Mouse (Mus musculus): ENCODE measurements around the gene Gm12248.

Gene Gm12248

DNA sequence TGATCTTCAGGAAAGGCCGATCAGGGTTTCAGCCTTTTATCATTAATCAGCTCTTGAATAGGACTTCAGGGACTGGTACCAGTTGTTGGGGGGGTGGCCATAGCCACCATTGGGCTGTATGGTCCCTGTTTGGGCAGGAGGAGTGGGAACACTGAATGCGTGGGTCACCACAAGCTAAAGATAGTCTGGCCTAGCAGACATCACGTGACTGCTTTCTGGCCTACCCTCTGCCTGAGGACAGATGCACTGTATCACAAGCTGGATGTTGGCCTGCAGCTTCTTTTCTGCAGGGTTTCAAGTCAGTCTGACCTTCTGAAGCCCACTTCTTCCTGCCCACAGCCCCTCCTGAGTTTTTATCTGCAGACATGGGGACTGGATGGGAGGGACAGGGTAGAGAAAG is 59.3 kb downstream of the Gm12248 start:
- no peak for DNase-seq (ENCODE audit: low spot score in 2 of 2)

DNA sequence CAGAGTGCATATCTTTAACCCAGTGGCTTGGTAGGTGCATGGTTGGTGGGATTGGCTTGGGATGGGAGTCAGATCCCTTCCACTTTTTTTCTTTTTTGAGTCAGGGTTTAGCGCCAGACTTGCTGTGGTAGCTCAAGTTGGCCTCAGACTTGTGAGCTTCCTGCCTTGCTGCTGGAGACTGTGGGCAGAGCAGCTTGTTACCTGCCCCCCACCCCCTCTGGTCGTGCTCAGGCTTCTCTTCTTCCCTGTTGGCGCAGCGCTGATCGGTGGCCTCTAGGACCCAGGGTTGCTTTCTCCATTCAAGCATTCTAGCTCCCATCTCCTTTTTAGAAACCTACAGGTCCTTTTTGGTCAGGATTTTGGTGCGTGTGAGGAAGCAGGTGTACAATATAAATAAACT is 61.8 kb downstream of the Gm12248 start:
- DNase-seq (ENCODE audit: low spot score in 2 of 2) = no peak

DNA sequence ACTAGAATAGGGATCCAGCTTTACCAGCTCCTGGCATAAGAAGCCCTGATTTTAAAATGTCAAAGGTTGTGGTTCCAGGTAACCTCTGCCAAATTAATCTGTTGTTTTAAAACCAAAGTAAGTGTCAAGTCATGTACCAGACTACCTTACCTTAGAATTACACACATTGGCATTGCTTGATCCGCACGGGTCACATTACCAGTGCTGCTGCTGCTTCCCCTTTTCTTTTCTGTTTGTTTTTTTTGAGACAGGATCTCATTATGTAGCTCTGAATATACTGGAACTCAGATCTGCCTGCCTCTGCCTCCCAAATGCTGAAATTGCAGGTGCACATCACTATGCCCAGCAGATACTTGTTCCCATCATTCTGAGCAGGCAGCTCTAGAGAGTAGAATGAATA is 63.1 kb downstream of the Gm12248 start:
- no peak for DNase-seq (ENCODE audit: low spot score in 2 of 2)

DNA sequence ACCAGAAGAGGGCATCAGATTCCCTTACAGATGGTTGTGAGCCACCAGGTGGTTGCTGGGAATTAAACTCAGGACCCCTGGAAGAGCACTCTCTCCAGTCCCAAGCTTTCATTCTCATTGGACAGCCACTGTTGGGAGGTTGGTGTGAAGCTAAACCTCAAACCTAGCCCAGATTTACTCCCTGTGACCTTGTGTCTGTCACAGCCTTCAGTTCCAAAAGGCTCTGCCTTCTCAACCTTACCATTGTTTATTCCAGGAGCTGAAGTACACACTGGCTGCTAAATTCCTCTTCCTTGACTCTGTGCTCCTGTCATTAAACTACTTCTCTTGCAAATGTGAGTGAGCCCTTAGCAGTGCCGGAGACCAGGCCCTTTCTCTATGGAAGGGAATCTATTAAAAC is 64.0 kb downstream of the Gm12248 start:
- no peak for DNase-seq (ENCODE audit: low spot score in 2 of 2)

DNA sequence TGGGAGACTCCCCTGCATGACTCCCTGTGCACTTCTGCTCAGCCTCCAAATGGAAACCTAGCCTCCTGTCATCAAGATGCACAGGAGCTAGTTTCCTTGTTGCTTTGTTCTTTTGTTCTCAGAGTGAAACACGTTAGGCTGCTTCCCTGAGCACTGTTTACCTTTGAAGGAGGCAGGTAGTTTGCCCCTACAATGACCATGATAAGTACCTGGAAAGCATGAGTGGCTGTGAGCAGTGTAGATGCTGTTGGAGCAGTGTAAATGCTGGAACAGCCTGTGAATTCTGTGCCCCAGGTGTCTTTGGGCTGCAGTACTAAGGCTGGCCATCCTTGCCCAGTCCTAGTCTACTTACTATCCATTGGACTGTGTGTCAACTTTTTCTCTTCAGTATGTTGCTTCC is 66.1 kb downstream of the Gm12248 start:
- DNase-seq (ENCODE audit: low spot score in 2 of 2) = no peak

DNA sequence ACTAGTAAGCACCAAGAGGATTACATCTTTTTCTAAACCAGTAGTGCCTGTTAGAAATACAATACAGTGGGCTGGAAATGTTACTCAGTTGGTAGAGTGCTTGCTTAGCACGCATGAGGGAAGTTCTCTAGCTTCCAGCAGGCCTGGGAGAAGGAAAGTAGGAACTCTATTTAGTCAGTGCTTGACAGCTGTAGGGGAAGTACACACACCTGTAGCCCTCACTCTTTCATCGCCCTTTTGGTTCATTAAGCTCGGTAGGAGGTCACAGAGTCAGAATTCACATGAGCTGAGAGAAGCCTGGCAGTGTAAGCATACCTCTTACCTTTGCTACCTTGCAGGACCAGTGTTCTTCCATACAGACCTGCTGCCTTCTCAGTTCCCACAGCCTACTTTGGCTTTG is 66.6 kb downstream of the Gm12248 start:
- DNase-seq (ENCODE audit: low spot score in 2 of 2) = no peak

DNA sequence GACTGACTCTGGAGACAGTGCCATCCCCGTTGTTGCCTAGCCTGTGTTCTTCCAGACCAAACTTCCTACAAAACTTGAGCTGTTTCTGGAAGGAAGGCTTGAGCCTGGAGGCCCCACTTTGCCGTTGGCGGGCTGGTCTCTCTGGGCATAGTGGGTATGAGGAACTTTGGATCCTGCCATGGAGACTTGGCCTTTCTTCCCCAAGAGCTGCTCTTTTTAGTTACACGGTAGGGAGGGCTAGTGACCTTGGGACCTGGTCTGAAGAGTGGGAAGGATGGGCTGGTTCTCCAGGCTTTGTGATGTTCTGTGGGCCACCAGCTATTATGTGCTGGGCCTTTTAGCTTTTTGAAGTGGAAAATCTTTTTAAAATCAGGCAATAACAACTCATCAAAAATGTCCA is 67.1 kb downstream of the Gm12248 start:
- no peak for DNase-seq (ENCODE audit: low spot score in 2 of 2)

DNA sequence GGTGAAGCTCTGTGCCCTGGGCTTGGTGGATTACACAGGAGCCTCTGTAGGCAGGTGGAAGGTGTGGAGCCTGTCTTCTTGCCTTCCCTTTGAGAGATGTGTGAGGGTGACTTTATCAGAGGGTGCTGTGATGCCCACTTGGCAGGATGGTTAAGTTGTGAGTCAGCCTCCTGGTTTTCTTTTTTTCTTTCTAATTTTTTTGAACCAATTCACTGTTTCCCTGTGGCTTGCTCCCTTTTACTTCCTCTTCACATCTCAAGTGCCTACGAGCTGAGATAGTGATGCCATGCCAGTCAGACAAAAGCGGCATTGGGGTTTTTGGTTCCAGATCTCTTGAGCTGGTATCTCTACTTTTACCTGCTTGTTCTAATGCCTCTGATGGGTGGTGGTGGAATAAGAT is 68.3 kb downstream of the Gm12248 start:
- no peak for DNase-seq (ENCODE audit: low spot score in 2 of 2)

DNA sequence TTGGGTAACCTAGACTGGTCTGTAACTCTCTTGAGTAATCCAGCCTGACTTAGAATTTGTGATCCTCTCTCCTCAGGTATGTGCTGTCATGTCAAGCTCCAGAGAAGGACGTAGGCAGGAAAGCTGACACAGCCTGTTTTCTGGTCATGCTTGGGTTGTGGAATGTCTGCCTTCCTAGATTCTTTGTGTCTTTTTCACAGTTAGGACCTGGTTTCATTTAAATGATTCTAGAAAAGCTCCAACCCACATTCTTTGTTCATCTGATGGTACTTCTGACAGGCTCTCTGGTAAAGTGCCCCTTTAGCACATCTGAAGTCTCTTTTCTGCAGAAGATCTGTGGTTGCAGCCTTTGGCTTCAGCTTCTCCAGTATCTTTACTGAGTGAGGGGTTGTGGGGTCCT is 68.7 kb downstream of the Gm12248 start:
- DNase-seq (ENCODE audit: low spot score in 2 of 2) = no peak

DNA sequence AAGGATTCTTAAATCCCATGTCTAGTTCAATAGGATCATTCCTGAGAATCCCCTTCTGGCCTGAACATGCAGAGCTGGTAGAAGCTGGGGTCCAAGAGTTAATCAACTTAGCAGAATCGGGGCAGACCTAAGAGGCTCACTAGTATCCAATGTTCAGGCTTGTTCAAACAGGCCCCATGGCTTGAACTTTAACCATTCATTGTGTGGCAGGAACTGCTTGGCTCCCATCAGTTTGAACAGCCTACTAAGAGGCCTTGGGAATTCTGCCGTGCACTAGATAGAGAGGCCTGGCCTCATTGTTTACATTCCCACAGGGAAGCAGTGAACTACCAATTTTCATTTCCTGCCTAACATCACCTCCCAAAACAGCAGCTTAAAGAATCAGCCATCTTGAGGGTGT is 71.3 kb downstream of the Gm12248 start:
- DNase-seq (ENCODE audit: low spot score in 2 of 2) = no peak

DNA sequence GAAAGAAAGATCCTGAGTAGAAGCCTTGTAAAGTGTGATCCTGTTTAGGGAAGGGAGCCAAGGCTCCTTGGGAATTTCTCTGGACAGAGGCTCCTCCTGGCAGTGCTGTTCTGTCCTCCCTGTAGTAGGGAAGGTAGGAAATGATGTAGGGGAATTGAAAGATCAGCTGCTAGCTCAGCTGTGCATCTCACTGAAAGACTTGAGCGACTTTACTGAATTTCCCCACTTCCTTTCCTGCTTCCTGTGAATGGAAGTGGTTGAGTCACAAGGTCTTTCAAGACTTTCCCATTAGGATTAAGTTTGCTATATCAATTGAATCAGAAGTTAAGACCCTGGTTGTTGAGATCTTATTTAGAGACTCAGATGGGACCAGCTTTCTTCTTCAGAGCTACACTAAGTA is 71.8 kb downstream of the Gm12248 start:
- DNase-seq (ENCODE audit: low spot score in 2 of 2) = no peak

DNA sequence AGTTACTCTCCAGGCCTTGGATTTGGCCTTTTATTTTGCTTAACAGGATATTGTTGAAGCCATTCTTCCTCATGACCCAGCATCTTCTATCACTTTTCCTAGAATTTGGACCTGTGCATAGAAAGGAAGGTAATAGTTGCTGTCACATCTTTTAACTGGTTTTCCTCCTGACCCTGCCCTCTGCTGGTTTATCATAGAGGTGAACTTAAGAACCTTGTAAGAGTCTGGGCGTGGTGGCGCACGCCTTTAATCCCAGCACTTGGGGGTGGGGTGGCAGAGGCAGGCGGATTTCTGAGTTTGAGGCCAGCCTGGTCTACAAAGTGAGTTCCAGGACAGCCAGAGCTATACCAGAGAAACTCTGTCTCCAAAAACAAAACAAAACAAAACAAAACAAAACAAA is 74.2 kb downstream of the Gm12248 start:
- DNase-seq (ENCODE audit: low spot score in 2 of 2) = no peak

DNA sequence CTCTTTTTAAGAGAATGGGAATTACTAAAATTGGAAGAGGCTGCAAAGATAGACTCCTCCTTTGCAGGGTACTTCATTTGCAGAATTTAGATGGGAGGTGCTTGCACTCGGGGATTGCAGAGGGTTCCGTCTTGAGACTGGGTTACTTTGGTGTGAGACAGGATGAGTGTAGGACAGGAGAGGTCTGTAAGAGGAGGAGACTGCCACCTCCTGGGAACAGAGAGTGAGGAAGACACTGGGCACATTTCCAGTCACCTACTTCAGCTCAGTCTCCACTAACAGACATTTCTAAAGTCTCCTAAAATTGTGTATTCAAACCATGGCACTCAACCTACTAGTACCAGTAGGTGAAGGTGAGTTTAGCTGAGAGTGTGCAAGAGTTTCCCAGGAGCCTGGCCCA is 74.6 kb downstream of the Gm12248 start:
- DNase-seq (ENCODE audit: low spot score in 2 of 2) = no peak

DNA sequence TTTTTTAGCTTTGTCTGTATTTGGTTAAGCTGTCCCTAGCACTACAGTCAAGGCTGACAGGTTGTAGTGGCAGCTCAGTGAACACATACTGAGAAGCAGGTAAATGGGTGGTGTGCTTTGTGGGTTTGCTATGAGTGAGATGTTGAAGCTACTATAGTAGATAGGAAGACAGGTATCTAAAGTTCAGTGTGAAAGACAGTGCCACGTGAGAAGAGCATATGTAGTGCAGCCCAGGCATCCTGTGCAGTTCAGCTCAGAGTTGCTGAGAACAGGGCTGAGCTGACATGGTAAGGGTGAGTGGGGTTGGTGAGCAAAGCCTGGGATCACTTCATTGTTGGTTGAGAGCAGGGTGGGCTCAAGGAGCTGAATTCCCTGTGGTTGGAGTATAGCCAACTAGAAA is 75.5 kb downstream of the Gm12248 start:
- DNase-seq (ENCODE audit: low spot score in 2 of 2) = no peak

DNA sequence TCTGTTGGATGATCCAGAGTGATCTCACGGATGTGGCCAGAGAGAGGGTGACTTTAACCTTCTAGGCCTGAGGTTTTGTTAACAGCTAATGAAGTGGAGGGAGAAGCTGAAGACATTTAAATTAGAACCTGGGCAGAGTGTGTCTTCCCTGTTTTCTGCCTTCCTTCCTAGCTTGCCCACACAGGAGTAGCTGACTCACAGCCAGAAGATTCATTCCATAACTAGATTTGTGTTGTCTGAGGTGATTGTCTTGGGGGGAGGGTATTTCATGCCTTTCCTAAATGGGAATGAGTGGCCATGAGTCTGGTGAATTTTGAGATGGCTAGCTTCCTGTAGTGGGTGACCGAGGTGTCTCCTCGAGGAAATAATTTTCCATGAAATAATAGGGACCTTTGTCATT is 76.6 kb downstream of the Gm12248 start:
- no peak for DNase-seq (ENCODE audit: low spot score in 2 of 2)

DNA sequence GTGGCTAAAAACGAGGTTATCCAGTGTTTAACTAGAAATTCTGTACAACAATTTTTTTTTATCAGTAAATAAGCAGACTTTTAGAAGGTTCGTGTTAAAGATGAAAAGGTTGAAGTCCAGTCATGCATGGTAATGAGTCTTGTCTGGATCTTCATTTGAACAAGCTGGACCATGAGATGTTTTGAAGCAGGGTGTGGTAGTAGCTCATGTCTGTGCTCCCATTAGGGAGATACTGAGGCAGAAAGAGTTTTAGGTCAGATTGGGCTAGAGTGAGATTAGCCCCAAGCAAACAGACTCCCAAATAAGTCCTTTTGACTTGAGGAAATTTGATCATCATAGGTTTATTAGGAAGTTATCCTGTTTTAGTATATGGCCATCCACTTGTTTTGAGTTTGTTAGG is 77.6 kb downstream of the Gm12248 start:
- no peak for DNase-seq (ENCODE audit: low spot score in 2 of 2)

DNA sequence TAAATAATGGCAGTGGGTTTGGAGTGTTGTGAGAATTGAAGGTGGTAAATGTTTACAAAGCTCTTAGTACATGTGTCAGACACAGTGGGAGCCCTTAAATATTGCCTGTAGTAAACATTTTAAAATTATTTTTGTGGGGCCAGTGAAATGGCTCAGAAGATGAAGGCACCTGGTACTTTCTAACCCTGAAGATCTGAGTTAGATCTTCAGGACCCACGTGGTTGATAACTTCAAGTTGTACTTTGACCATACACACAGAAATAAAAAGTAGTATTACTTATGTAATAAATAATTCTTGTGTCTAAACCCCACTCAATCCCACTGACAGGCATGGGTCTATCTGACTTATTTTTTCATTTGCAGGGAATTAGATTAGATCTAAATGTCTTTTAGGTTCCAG is 78.3 kb downstream of the Gm12248 start:
- DNase-seq (ENCODE audit: low spot score in 2 of 2) = no peak
